Mouse (Mus musculus): ENCODE results near the gene Creld1.

- TF ChIP-seq CTCF (IDR thresholded peaks at IDR 0.05; ENCODE audit: control insufficient read depth, insufficient read depth, insufficient replicate concordance, low read depth, low read length): no peak
- TF ChIP-seq POLR2A (IDR thresholded peaks at IDR 0.05; ENCODE audit: control insufficient read depth, low read depth, low read length): no peak
Observed at GRCm38 (mm10) chr6:113447639-113448038, 35.5 kb upstream of the Creld1 start.

Measured in testis, adult 2 months (tissue).